Mouse (Mus musculus) forebrain, embryonic 15.5 days (tissue): ENCODE measurements around the gene Trpm7. TPM values are rescaled to one million over a fixed set of nuclear protein-coding genes. Genes with fewer than 3 reads are reported as not detected.

Experiments
- ATAC-seq: fragments of 200-750 bp; cut with Nextera tagmentation; replicated peaks from 2 replicates; pipeline ENCODE4 v1.8.0; 2017; ENCODE audit warnings: mild to moderate bottlenecking, moderate TSS enrichment, moderate library complexity
- H3K27ac ChIP-seq: fragments of 300-500 bp; sonication (generic); replicated peaks from 2 replicates; pipeline ENCODE4 v1.5.1; 2015; ENCODE audit warnings: mild to moderate bottlenecking, inconsistent platforms
- H3K27me3 ChIP-seq: fragments of 300-500 bp; sonication (generic); 2 replicates; pipeline ENCODE4 v1.6.1; 2015; ENCODE audit warnings: inconsistent platforms
- H3K36me3 ChIP-seq: fragments of 300-500 bp; sonication (generic); 2 replicates; pipeline ENCODE4 v1.6.1; 2015; ENCODE audit warnings: mild to moderate bottlenecking, inconsistent platforms
- H3K4me1 ChIP-seq: fragments of 300-500 bp; sonication (generic); 2 replicates; pipeline ENCODE4 v1.6.1; 2015; ENCODE audit warnings: inconsistent platforms
- H3K4me2 ChIP-seq: fragments of 300-500 bp; sonication (generic); replicated peaks from 2 replicates; pipeline ENCODE4 v1.6.1; 2015; ENCODE audit warnings: mild to moderate bottlenecking, inconsistent platforms
- H3K4me3 ChIP-seq: fragments of 300-500 bp; sonication (generic); 2 replicates; pipeline ENCODE4 v1.5.1; 2015; ENCODE audit warnings: mild to moderate bottlenecking, inconsistent platforms
- H3K9ac ChIP-seq: fragments of 300-500 bp; sonication (generic); replicated peaks from 2 replicates; pipeline ENCODE4 v1.6.1; 2015; ENCODE audit warnings: mild to moderate bottlenecking, inconsistent platforms
- H3K9me3 ChIP-seq: fragments of 300-500 bp; sonication (generic); 2 replicates; pipeline ENCODE4 v1.6.1; 2016; ENCODE audit warnings: inconsistent platforms
- WGBS: fragments of 180-500 bp; shearing (Covaris S2); methylation state at CpG from one replicate; pipeline ENCODE4 v1.1.7; 2015; ENCODE audit warnings: mixed read lengths; 5-methylcytosine and 5-hydroxymethylcytosine counted together
- polyA plus RNA-seq: library from polyadenylated mRNA; unstranded; fragments of >200 nt; fragmentation: Nextera tagmentation; extraction: Ambion mirVana; gene quantifications from 2 replicates; pipeline ENCODE4 v1.2.1, GENCODE M21; 2015

The Trpm7 gene
- polyA plus RNA-seq, 1 experiment from 2014 or later = 39.7 TPM

DNA sequence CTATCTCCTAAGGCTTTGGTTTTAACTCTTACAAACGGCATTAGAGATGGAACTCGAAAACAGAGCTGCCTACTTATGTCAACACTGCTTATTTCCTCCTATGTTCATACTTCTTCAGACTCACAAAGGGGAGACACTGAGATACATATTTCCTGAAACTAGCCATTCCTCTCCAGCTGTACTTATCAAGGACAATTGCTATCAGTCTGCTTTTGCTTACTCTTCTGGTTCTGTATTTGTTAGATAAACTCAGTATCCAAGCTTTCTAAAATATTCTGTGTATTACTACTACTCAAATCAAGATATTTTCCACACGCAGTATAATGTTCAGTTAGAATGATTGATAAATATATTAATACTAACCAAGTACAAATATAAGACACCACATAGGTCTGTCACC, 74.0 kb downstream of the Trpm7 start:
- H3K36me3 ChIP-seq = peaks cover 57% of the 10 kb centered on the region
- no peaks in the 10 kb centered on the region for H3K4me1 ChIP-seq
- no peak overlapping the region for H3K4me2 ChIP-seq
- H3K9me3 ChIP-seq = no peaks in the 10 kb centered on the region
- no peaks in the 10 kb centered on the region for H3K27me3 ChIP-seq
- 98% methylated on average over 3 of the region's 3 CpGs for WGBS
- no peak overlapping the region for H3K9ac ChIP-seq
- no peak overlapping the region for H3K4me3 ChIP-seq
- no peak overlapping the region for H3K27ac ChIP-seq
- ATAC-seq = no peak

DNA sequence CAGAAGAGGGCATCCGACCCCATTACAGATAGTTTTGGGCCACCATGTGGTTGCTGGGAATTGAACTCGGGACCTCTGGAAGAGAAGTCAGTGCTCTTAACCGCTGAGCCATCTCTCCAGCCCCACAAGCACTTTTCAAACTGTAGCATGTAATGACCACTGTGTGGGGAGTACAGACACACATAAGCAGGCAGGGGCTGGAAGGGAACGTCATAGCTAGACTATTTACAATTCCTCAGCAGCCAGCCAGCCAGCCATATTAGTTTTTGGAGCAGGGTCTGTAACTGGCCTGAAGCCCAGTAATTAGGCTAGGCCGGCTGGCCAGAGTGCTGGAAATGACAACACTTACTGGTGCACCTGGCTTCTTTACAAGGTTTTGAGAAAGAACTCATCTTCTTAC, 77.6 kb downstream of the Trpm7 start:
- Histone ChIP-seq H3K4me3 (no peak overlapping the region), H3K4me2 (no peak overlapping the region), H3K9me3 (no peaks in the 10 kb centered on the region), H3K27ac (no peak overlapping the region), H3K36me3 (peaks cover 63% of the 10 kb centered on the region), H3K9ac (no peak overlapping the region), H3K27me3 (no peaks in the 10 kb centered on the region), H3K4me1 (no peaks in the 10 kb centered on the region)
- WGBS = 76% methylated on average over 5 of the region's 5 CpGs
- no peak for ATAC-seq

DNA sequence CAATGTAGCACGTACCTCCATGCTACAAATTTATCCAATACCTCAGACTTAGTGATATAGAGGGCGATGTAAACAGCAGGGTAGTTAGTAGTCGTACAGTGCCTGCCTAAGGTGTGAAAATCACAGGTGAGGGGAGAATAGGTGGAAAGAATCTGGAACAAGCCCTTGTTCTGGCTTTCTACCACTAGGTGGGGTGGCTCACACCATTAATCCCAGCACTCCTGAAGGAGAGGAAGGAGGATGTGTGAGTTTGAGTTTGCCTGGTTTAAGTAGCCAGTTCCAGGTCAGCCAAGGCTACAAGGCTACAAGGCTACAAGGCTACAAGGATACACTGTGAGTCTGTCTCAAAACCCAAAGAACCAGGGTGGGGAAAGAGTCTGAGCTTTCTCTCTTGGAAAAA, 80.3 kb downstream of the Trpm7 start:
- H3K27me3 ChIP-seq = no peaks in the 10 kb centered on the region
- H3K9me3 ChIP-seq = no peaks in the 10 kb centered on the region
- H3K4me1 ChIP-seq = no peaks in the 10 kb centered on the region
- H3K9ac ChIP-seq = no peak overlapping the region
- peaks cover 76% of the 10 kb centered on the region for H3K36me3 ChIP-seq
- no peak overlapping the region for H3K27ac ChIP-seq
- no peak overlapping the region for H3K4me3 ChIP-seq
- WGBS = 92% methylated on average over 3 of the region's 3 CpGs
- no peak for ATAC-seq
- no peak overlapping the region for H3K4me2 ChIP-seq

DNA sequence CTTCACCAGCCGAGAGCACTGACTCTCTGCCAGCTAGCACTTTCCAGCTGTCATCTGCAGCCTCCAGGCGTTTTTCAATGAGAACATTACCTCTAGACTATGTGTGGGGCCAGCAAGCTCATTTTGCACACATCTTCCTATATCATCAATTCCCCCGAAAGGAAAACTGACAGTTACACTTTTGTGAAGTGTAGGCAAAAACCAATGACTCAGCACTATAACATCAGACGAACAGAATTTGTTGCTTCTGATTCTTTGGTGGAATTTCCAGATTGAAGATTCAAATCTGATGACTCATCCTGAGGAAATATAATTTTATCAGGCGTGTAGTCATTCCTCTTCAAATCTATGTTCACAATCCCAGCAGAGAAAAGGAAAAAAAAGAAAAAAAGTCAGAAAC, 83.4 kb downstream of the Trpm7 start:
- no peak overlapping the region for H3K9ac ChIP-seq
- H3K4me1 ChIP-seq = 0 out of 2 replicates have a peak, but pooled peaks cover 3% of the 10 kb centered on the region
- ATAC-seq = no peak
- no peaks in the 10 kb centered on the region for H3K9me3 ChIP-seq
- H3K4me3 ChIP-seq = no peak overlapping the region
- H3K27me3 ChIP-seq = no peaks in the 10 kb centered on the region
- H3K36me3 ChIP-seq = peaks cover 61% of the 10 kb centered on the region
- 85% methylated on average over 5 of the region's 5 CpGs for WGBS
- no peak overlapping the region for H3K4me2 ChIP-seq
- H3K27ac ChIP-seq = no peak overlapping the region

DNA sequence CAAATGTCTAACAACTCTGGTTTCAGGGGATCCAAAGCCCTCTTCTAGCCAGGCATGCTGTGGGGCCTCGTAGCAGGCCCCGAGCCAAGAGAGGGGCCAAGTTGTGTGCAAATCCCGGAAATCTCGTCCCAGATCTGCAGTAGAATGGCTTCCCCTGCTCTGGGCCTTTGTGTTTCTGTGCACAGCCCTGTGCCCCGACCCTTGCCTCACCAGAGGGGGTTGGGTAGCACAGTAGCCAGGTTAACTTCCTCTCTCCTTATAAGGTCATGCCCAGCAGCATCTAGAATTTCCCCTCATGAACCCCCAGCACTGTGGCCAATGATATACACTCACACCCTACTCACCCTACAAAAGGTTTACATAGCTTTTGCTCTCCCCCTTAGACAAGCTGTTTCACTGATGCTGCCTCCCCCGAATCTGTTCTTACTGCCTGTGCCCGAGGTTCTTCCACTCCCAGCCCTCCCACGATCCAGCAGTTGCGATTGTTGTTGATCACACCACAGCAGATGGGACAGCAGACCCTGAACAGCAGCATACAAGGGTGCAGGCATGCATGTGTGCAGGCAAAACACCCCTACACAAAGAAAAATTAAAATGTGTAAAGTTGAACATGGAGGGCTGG, 88.2 kb downstream of the Trpm7 start:
- Histone ChIP-seq H3K9ac (no peak overlapping the region), H3K9me3 (no peaks in the 10 kb centered on the region), H3K4me1 (0 out of 2 replicates have a peak, but pooled peaks cover 4% of the 10 kb centered on the region), H3K36me3 (peaks cover 24% of the 10 kb centered on the region), H3K4me2 (no peak overlapping the region), H3K4me3 (no peak overlapping the region), H3K27ac (no peak overlapping the region), H3K27me3 (no peaks in the 10 kb centered on the region)
- peak; percentile 58; the same call in 1 of the 2 replicates for ATAC-seq
- 42% methylated on average over 9 of the region's 9 CpGs for WGBS

DNA sequence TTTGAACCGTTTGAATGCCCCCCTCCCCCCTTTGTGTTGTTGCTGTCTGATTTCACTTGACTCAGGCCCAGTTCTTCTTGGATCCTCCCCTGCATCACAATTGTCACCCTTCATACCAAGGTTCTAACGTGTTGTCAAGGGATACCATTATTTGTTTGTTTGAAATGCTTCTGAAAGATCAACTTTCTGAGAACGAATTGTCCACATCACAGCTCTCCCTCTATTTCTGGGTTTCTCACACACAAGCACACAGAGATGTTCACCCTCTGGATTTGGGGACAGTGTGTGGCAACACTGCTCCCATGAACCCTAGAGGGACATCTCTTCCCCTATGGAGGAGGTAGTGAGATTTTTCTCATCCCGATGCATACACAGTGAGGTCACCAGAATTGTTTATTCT, 92.7 kb downstream of the Trpm7 start, which contains the start of gene Usp50:
Gene Usp50, minus strand, starts transcription at position 101 of the 400 bp plus-strand sequence.
- no peak within 1 kb of the TSS for H3K4me2 ChIP-seq
- H3K4me3 ChIP-seq = no peak within 1 kb of the TSS
- H3K27ac ChIP-seq = no peak within 1 kb of the TSS
- 63% methylated on average over 4 of the region's 4 CpGs for WGBS
- H3K9ac ChIP-seq = no peak within 1 kb of the TSS
- H3K4me1 ChIP-seq = 0 out of 2 replicates have a peak, but pooled peaks cover 4% of the 10 kb centered on the region
- H3K36me3 ChIP-seq = no peaks in the 10 kb centered on the region
- no peaks in the 10 kb centered on the region for H3K9me3 ChIP-seq
- no peaks in the 10 kb centered on the region for H3K27me3 ChIP-seq
- ATAC-seq = no peak

DNA sequence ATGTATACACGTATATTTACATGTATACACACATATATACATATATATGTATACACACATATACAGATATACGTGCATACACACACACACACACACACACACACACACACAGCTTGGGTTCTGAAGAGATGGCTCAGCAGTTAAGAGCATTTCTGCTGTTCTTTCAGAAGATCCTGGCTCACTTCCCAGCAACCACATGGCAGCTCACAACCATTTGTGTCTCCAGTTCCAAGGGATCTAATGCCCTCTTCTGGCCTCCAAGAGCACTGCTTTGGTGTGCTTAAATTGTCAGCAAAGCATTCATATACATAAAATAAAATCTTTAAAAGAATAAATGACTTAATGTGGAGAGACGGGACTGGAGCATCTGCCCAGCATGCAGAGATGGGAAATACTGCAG, 93.6 kb downstream of the Trpm7 start:
- Histone ChIP-seq H3K27me3 (no peaks in the 10 kb centered on the region), H3K4me1 (no peaks in the 10 kb centered on the region), H3K27ac (no peak overlapping the region), H3K9me3 (no peaks in the 10 kb centered on the region), H3K9ac (no peak overlapping the region), H3K4me3 (no peak overlapping the region), H3K4me2 (no peak overlapping the region), H3K36me3 (no peaks in the 10 kb centered on the region)
- peak; percentile 69 for ATAC-seq
- WGBS = 69% methylated on average over 3 of the region's 3 CpGs

DNA sequence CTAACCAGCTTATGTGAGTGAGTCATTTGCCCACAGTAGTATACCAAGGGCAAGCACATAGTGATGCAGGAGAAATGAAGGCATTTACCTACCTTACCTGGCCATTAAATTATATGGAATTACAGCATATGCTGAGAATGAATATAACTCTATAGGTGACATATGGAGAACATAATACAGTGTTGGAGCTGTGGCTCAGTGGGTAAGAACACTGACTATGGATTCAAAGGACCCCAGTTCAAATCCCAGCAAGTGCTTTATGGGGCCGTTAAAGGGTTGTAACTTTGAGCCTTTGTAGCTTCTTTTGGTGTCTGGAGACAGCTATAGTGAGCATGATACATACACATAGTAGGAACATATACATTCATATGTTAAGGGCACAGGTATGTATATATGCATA, 94.6 kb downstream of the Trpm7 start:
- Histone ChIP-seq H3K27me3 (no peaks in the 10 kb centered on the region), H3K9ac (no peak overlapping the region), H3K4me2 (no peak overlapping the region), H3K27ac (no peak overlapping the region), H3K4me3 (no peak overlapping the region), H3K4me1 (no peaks in the 10 kb centered on the region), H3K36me3 (no peaks in the 10 kb centered on the region), H3K9me3 (no peaks in the 10 kb centered on the region)
- WGBS = 89% methylated on average over 1 of the region's 1 CpGs
- ATAC-seq = no peak

DNA sequence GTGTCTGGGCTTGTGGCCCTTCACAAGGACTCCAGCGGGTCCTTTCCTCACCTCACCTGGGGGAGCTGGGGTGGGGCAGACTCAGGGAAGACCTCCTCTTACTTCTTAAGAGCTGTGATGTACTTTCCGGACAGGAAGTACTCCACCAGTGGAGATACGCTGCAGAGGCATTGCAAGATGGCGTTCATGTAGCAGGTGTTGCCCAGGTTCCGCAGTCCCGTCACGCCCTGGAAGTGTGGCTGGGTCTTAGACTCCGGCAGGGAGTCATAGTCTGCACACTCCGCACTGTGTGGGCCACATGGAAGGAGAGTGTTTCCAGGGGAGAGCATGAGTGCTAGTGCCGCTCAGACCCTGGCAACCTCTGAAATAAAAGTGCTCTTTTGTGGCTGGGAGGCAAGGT, 95.7 kb downstream of the Trpm7 start:
- no peaks in the 10 kb centered on the region for H3K36me3 ChIP-seq
- WGBS = 85% methylated on average over 10 of the region's 10 CpGs
- H3K9me3 ChIP-seq = no peaks in the 10 kb centered on the region
- no peaks in the 10 kb centered on the region for H3K27me3 ChIP-seq
- no peak overlapping the region for H3K4me3 ChIP-seq
- H3K4me1 ChIP-seq = no peaks in the 10 kb centered on the region
- no peak for ATAC-seq
- H3K27ac ChIP-seq = no peak overlapping the region
- no peak overlapping the region for H3K4me2 ChIP-seq
- H3K9ac ChIP-seq = no peak overlapping the region

DNA sequence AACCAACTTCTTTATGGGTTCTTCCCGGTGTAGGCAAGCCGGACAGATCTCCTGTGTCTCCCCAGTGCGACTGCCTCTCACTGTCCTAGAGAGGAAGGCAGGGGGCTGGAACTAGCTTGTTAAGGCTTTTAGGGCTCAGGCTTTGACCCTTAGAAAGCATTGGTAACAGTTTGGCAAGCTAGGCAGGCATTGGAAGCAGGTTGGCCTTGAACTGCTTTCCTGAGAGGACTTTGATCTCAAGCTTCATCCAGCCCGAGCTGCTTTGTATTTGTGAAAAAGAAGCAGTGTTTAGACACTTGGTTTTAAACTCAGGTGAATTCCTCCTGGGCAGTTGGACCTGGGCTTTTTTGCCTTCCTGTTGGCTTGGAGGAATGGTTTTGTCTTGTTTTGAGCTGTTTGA, 97.2 kb downstream of the Trpm7 start:
- no peak for ATAC-seq

DNA sequence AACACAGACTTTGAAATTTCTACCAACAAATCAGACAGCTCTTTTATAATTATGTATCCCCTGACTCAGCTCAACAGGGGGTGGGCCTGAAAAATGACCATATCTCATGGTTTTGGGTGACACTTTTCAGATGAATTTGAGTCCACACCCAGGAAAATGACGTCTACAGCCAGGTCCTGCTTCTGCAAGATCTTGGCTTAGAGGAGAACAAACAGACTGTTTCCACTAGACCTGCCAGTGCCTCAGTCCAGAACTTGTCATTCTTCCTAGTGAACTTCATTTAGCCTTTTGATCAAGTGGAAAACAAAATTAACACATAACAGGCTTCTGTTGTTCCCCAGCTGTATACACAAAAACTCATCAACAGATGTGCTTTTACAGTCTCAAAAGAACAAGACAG, 99.6 kb downstream of the Trpm7 start:
- Histone ChIP-seq H3K27ac (no peak overlapping the region), H3K4me3 (no peak overlapping the region), H3K9ac (no peak overlapping the region), H3K9me3 (no peaks in the 10 kb centered on the region), H3K27me3 (no peaks in the 10 kb centered on the region), H3K4me1 (no peaks in the 10 kb centered on the region), H3K36me3 (no peaks in the 10 kb centered on the region), H3K4me2 (no peak overlapping the region)
- ATAC-seq = no peak
- WGBS = 57% methylated on average over 1 of the region's 1 CpGs

More for the DNA sequence above, 97.2 kb downstream of the Trpm7 start:
- no peaks in the 10 kb centered on the region for H3K27me3 ChIP-seq
- H3K27ac ChIP-seq = no peak overlapping the region
- H3K9me3 ChIP-seq = no peaks in the 10 kb centered on the region
- H3K9ac ChIP-seq = no peak overlapping the region
- no peak overlapping the region for H3K4me2 ChIP-seq
- WGBS = 90% methylated on average over 4 of the region's 4 CpGs
- H3K4me1 ChIP-seq = no peaks in the 10 kb centered on the region
- no peaks in the 10 kb centered on the region for H3K36me3 ChIP-seq
- H3K4me3 ChIP-seq = no peak overlapping the region

DNA sequence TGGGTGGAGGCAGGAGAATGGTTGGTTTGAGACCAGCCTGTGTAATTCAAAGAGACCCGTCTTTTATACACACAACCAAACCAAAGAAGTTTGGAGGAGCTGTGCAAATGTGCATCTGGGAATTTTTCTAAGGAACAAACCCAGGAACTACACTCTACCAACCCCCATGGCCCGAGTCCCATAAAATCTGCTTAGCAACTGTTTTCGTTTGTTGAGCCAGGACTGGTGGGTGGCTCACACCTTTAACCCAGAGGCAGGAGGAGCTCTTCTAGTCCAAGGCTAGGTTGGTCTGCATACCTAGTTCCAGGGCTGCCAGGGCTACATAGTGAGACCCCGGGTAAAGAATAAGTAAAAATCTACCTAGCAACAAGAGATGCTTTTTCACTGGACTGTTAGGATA, 100.1 kb downstream of the Trpm7 start:
- WGBS = 78% methylated on average over 4 of the region's 4 CpGs
- no peaks in the 10 kb centered on the region for H3K9me3 ChIP-seq
- H3K4me3 ChIP-seq = no peak overlapping the region
- H3K36me3 ChIP-seq = no peaks in the 10 kb centered on the region
- H3K27me3 ChIP-seq = no peaks in the 10 kb centered on the region
- no peak for ATAC-seq
- no peak overlapping the region for H3K4me2 ChIP-seq
- no peak overlapping the region for H3K27ac ChIP-seq
- no peaks in the 10 kb centered on the region for H3K4me1 ChIP-seq
- no peak overlapping the region for H3K9ac ChIP-seq

DNA sequence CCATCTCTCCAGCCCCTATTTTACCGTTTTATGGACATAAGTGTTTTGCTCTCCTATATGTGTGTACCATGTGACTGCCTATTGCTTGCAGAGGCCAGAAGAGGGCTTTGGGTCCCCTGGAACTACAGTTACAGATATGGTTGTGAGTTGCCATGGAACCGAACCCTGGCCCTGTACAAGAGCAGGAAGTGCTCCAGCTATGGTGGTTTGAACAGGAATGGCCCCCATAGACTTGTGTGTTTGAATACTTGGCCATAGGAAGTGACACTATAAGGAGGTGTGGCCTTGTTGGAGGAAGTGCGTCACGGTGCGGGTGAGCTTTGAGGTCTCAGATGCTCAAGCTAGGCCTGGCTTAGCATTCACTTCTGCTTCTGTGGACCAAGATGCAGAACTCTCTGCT, 103.8 kb downstream of the Trpm7 start:
- no peaks in the 10 kb centered on the region for H3K27me3 ChIP-seq
- WGBS = 90% methylated on average over 5 of the region's 5 CpGs
- H3K36me3 ChIP-seq = no peaks in the 10 kb centered on the region
- H3K27ac ChIP-seq = no peak overlapping the region
- H3K9ac ChIP-seq = no peak overlapping the region
- ATAC-seq = no peak
- H3K9me3 ChIP-seq = no peaks in the 10 kb centered on the region
- H3K4me2 ChIP-seq = no peak overlapping the region
- H3K4me1 ChIP-seq = no peaks in the 10 kb centered on the region
- no peak overlapping the region for H3K4me3 ChIP-seq
